Mouse (Mus musculus) stomach, postnatal 0 days (tissue): Measurements from ENCODE around the gene Asmt.

Source experiments
- CTCF ChIP-seq: IDR thresholded peaks from 2 replicates; pipeline ENCODE4 v1.5.1; 2016; ENCODE audit warnings: antibody characterized with exemption, low read depth, mild to moderate bottlenecking, moderate library complexity
- EP300 ChIP-seq: optimal IDR thresholded peaks from 2 replicates; pipeline ENCODE3; 2016; ENCODE audit warnings: antibody characterized with exemption

GRCm38 (mm10) chrX:170675923-170676605, 3.6 kb downstream of the Asmt start:
- TF ChIP-seq CTCF, result no peak
- TF ChIP-seq EP300, result no peak
